Mouse (Mus musculus): ENCODE measurements around the gene Mptx2. TPM values are rescaled to one million over a fixed set of nuclear protein-coding genes. Genes with fewer than 3 reads are reported as not detected.
"Not testable (repeated sequence)": the region's sequence is repeated elsewhere in the genome, so short reads cannot be mapped to it uniquely, and the experiment has no call there.

Mptx2 gene
- total and polyA plus RNA-seq, 2 experiments from 2014 or later, result not detected

DNA sequence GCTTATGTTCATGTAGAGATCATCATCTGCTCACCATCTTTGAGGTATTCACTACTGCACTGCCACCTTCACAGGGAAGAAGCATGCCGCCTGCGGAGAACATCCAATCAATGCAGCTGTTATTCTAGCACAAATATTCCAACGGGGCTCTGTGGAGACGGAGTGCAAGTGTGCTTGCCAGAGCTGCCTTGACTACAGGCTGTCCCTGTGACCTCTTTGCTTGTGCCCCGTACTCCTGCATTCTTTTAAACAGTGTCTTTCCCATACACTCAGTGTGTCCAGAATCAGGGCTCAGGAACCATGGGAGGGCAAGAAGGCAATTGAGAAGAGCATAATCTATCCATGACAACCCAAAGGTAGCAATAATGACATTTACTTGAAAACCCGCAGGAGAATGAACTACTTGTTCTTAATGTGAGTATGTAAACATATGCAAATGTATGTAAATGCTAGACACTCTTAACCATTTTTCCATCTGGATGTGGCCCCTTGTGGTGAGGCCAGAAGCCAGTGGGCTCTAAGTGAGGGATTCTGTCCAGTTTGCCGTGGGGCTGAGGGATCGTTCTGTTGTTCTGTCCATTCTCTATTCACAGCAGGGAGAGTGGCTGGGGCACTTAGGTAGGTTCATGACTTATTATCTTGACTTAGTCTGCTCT is 44.1 kb upstream of the Mptx2 start:
- Histone ChIP-seq H3K27ac (ENCODE audit: low read depth) (no peak overlapping the region), H3K9me3 (replicated peaks; ENCODE audit: control insufficient read depth, low read length) (no peaks in the 10 kb centered on the region), H3K9ac (replicated peaks; ENCODE audit: low read depth, low read length) (no peak overlapping the region), H3K4me2 (ENCODE audit: low read depth, low read length) (no peak overlapping the region), H3K36me3 (replicated peaks; ENCODE audit: control insufficient read depth, insufficient read depth, low read length) (no peaks in the 10 kb centered on the region), H3K4me3 (ENCODE audit: low read depth, low read length) (no peak overlapping the region), H3K4me1 (ENCODE audit: control insufficient read depth, insufficient read depth) (no peaks in the 10 kb centered on the region), H3K27me3 (ENCODE audit: control insufficient read depth, insufficient read depth, low read length) (no peaks in the 10 kb centered on the region)
- TF ChIP-seq CTCF (IDR thresholded peaks at IDR 0.05; ENCODE audit: low read depth) (no peak), EP300 (IDR thresholded peaks at IDR 0.05; ENCODE audit: low read depth) (no peak)
- 72% methylated on average over 8 of the region's 8 CpGs for WGBS
- ATAC-seq (ENCODE audit: insufficient read depth, low read depth) (no peak), DNase-seq (ENCODE audit: low spot score) (no peak)

DNA sequence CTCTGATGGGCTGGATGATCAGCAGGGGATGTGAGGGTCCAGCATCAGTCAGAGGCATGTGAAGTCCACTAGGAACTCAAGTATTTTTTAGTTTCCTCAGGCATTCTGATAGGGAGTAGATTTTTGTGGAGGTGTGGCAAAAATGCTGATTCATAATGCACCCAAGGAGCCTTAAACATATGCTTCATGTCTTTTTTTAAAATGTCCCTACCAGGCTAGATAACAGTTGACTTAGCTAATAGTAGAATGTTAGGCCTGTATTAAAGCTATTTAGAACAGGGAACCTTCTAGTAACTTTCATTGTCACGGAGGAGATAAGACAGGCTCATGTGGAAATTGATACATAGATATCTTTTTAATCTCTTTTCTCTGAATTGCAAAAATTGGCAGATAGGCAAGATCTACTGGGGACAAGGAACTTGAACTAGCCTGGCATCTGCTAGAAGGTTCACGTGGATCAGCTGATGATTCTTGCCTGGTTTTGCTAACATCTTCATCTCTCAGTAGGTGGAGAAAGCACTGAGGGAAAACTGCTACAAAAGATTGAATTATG is 40.4 kb upstream of the Mptx2 start:
- Histone ChIP-seq H3K9ac (replicated peaks; ENCODE audit: low read depth, low read length) (no peak overlapping the region), H3K4me1 (ENCODE audit: control insufficient read depth, insufficient read depth) (no peaks in the 10 kb centered on the region), H3K36me3 (replicated peaks; ENCODE audit: control insufficient read depth, insufficient read depth, low read length) (no peaks in the 10 kb centered on the region), H3K9me3 (replicated peaks; ENCODE audit: control insufficient read depth, low read length) (no peaks in the 10 kb centered on the region), H3K4me3 (ENCODE audit: low read depth, low read length) (no peak overlapping the region), H3K27me3 (ENCODE audit: control insufficient read depth, insufficient read depth, low read length) (no peaks in the 10 kb centered on the region), H3K4me2 (ENCODE audit: low read depth, low read length) (no peak overlapping the region), H3K27ac (ENCODE audit: low read depth) (no peak overlapping the region)
- DNase-seq (ENCODE audit: low spot score) (no peak), ATAC-seq (ENCODE audit: insufficient read depth, low read depth) (no peak)
- 72% methylated on average over 2 of the region's 2 CpGs for WGBS
- TF ChIP-seq CTCF (IDR thresholded peaks at IDR 0.05; ENCODE audit: low read depth), result no peak
- no peak for TF ChIP-seq EP300 (IDR thresholded peaks at IDR 0.05; ENCODE audit: low read depth)

DNA sequence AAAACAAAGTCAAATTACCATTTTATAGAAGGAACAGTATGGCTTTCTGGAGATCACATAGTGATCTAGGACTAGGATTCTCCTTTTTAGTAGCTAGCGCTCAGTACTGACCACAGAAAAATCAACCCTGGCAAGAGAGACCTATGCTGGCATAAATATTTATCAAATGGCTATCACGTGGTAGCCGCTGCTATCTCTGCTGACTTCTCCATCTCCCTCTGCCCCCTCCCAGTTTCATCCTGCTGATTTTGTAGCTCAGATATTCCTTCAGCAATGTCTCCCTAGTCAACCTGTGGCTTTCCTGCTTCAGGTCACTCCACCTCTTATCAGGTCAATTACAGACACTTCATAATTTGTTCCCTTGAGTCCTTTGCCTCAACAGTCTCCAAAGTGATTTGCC is 38.1 kb upstream of the Mptx2 start:
- ATAC-seq (ENCODE audit: insufficient read depth, low read depth) (no peak), DNase-seq (ENCODE audit: low spot score) (no peak)
- TF ChIP-seq CTCF (IDR thresholded peaks at IDR 0.05; ENCODE audit: low read depth), result no peak
- TF ChIP-seq EP300 (IDR thresholded peaks at IDR 0.05; ENCODE audit: low read depth), result no peak
- H3K27ac ChIP-seq (ENCODE audit: low read depth), result no peak overlapping the region
- no peak overlapping the region for H3K4me3 ChIP-seq (ENCODE audit: low read depth, low read length)
- no peak overlapping the region for H3K4me2 ChIP-seq (ENCODE audit: low read depth, low read length)
- no peaks in the 10 kb centered on the region for H3K27me3 ChIP-seq (ENCODE audit: control insufficient read depth, insufficient read depth, low read length)
- 79% methylated on average over 3 of the region's 3 CpGs for WGBS
- no peak overlapping the region for H3K9ac ChIP-seq (replicated peaks; ENCODE audit: low read depth, low read length)
- H3K9me3 ChIP-seq (replicated peaks; ENCODE audit: control insufficient read depth, low read length), result no peaks in the 10 kb centered on the region
- H3K4me1 ChIP-seq (ENCODE audit: control insufficient read depth, insufficient read depth), result no peaks in the 10 kb centered on the region
- no peaks in the 10 kb centered on the region for H3K36me3 ChIP-seq (replicated peaks; ENCODE audit: control insufficient read depth, insufficient read depth, low read length)

DNA sequence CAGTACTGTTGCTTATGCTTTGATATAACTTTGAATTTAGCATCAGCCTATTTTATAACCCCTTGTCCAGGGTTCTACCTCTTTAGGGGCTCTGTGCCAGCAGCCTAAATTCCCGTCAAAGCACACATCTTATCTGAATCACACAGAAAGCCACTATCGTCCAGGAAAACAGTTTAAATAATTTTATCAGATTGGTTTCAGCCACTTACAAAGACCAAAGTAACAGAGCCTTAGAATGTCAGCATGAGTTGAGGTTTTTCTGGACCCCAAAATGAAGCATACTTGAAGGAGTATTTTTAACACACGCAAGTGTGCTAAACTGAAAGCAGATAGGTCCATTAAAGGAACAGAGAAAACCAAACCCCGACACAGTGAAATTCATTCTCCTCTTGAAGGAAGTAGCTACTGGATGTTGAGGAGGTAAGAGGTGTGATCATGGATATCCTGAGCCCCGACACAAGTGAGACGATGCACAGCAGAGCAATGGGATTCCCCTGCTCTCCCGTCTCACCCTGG is 36.0 kb upstream of the Mptx2 start:
- WGBS, result 56% methylated on average over 7 of the region's 7 CpGs
- not testable (repeated sequence) for H3K36me3 ChIP-seq (replicated peaks; ENCODE audit: control insufficient read depth, insufficient read depth, low read length); H3K27me3 ChIP-seq (ENCODE audit: control insufficient read depth, insufficient read depth, low read length); ATAC-seq (ENCODE audit: insufficient read depth, low read depth); H3K27ac ChIP-seq (ENCODE audit: low read depth); DNase-seq (ENCODE audit: low spot score); H3K9ac ChIP-seq (replicated peaks; ENCODE audit: low read depth, low read length); H3K4me1 ChIP-seq (ENCODE audit: control insufficient read depth, insufficient read depth); H3K4me2 ChIP-seq (ENCODE audit: low read depth, low read length); H3K4me3 ChIP-seq (ENCODE audit: low read depth, low read length); H3K9me3 ChIP-seq (replicated peaks; ENCODE audit: control insufficient read depth, low read length)

DNA sequence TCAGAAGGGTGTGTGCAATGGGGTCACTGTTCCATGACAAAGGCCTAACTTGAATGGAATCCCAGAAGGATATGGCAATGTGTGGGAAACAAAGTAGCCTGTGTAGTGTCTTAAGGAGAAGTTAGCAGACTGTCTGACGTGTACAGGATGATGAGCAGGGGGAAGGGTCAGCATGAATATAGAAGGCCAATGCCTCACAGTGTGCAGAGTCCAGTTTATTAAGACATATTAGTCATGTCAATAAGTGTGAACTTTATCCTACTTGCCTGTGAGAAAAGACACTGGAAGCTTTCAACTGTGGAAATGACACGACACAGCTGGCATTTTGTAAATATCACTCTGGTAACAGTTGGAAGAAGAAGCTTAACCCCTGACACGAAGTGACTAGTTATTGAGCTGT is 25.2 kb upstream of the Mptx2 start:
- not testable (repeated sequence) for H3K27me3 ChIP-seq (ENCODE audit: control insufficient read depth, insufficient read depth, low read length); H3K9me3 ChIP-seq (replicated peaks; ENCODE audit: control insufficient read depth, low read length); ATAC-seq (ENCODE audit: insufficient read depth, low read depth); H3K36me3 ChIP-seq (replicated peaks; ENCODE audit: control insufficient read depth, insufficient read depth, low read length); DNase-seq (ENCODE audit: low spot score); H3K9ac ChIP-seq (replicated peaks; ENCODE audit: low read depth, low read length); H3K4me1 ChIP-seq (ENCODE audit: control insufficient read depth, insufficient read depth); H3K4me3 ChIP-seq (ENCODE audit: low read depth, low read length); H3K4me2 ChIP-seq (ENCODE audit: low read depth, low read length); H3K27ac ChIP-seq (ENCODE audit: low read depth)
- 43% methylated on average over 3 of the region's 3 CpGs for WGBS

DNA sequence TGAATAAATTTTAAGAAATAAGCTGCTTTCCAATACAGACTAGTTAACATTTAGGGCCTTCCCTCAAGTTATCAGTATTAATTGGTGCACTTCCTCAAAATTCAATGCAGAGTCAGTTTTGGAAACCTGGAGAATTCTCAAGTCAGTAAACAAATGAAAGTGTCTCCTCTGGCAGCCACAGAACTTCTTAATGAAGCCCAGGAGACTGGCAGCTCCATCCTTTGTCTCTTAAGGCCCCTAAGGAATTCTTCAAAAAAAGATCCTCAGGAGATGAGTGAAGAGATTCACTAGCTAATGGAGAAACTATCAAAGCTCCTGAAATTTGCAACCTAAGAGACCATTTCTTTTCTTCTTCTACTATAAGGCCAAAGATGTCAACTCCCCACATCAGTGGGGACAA is 11.9 kb downstream of the Mptx2 start, which contains the start of gene Olfr418:
Gene Olfr418 (plus strand): TSS at position 301 of the 400 bp plus-strand sequence.
- Histone ChIP-seq H3K27ac (ENCODE audit: low read depth) (no peak within 1 kb of the TSS), H3K9me3 (replicated peaks; ENCODE audit: control insufficient read depth, low read length) (no peaks in the 10 kb centered on the region), H3K36me3 (replicated peaks; ENCODE audit: control insufficient read depth, insufficient read depth, low read length) (no peaks in the 10 kb centered on the region), H3K4me2 (ENCODE audit: low read depth, low read length) (no peak within 1 kb of the TSS), H3K27me3 (ENCODE audit: control insufficient read depth, insufficient read depth, low read length) (no peaks in the 10 kb centered on the region), H3K4me3 (ENCODE audit: low read depth, low read length) (no peak within 1 kb of the TSS), H3K9ac (replicated peaks; ENCODE audit: low read depth, low read length) (no peak within 1 kb of the TSS), H3K4me1 (ENCODE audit: control insufficient read depth, insufficient read depth) (no peaks in the 10 kb centered on the region)
- TF ChIP-seq EP300 (IDR thresholded peaks at IDR 0.05; ENCODE audit: low read depth) (no peak), CTCF (IDR thresholded peaks at IDR 0.05; ENCODE audit: low read depth) (no peak)
- no peak for ATAC-seq (ENCODE audit: insufficient read depth, low read depth)
- no peak for DNase-seq (ENCODE audit: low spot score)
